Mouse (Mus musculus): ENCODE data around the gene Prr7. TPM values are rescaled to one million over a fixed set of nuclear protein-coding genes. Genes with fewer than 3 reads are reported as not detected.

Gene Prr7
- total and polyA plus RNA-seq, 3 experiments = 0.60 to 1.2 (median 0.89) TPM

DNA sequence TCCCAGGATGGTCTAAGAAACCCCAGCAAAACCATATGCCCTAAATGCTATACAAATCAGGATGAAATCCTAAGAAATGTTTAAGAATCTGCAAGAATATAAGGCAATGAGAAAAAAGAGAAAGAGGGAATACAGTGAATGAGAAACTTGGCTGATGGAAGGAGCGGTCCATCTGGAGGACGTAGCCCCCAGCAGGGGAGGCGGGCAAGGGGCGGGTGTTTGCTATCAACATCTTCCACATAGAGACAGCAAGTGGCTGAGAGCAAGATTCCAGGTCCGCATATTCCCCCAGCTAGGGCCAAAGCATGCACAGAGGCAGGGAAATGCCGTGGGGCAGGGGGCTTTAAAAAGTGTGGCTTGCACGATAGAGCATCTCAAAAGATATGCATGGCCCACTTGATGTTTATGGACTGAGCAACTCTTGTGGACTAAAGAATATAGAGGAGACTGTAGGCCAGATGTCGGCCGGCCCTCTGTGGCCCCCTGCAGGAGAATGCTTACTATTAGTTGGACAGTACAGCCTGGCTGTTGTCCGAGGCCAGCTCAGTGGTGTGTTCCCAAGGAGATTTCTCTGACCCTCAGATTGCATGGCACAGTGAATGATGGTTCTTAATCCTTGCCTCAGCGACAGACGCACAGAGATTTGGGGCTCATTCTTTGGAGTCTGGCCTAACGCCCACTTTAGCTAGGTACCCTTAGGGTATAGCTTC lies 4.9 kb downstream of the Prr7 start:
- no peak overlapping the region for H3K4me3 ChIP-seq (replicated peaks in 1 of 3; ENCODE audit: low read depth in 2 of 3, low read length in 2 of 3, poor library complexity in 1 of 3)
- no peak for DNase-seq (ENCODE audit: extremely low read depth)
- peaks cover 39% of the 10 kb centered on the region for H3K27me3 ChIP-seq (replicated peaks)
- TF ChIP-seq RAD21 (IDR thresholded peaks at IDR 0.05; ENCODE audit: low read depth, low read length) (peak; percentile 62), ZMIZ1 (IDR thresholded peaks at IDR 0.05; ENCODE audit: low read depth, low read length) (no peak), CTCF (conservative IDR thresholded peaks at IDR 0.05 in 1 of 2, IDR thresholded peaks at IDR 0.05 in 1 of 2; ENCODE audit: low read depth in 2 of 2, low read length in 2 of 2) (peak in 1 of 2 experiments; percentile 72; a peak in 2 of 4 replicates), RCOR1 (conservative IDR thresholded peaks at IDR 0.05; ENCODE audit: low read depth, low read length) (no peak), ELF1 (IDR thresholded peaks at IDR 0.05; ENCODE audit: low read depth, low read length) (no peak), SMC3 (IDR thresholded peaks at IDR 0.05; ENCODE audit: low read depth, low read length) (peak; percentile 78)
- no peak overlapping the region for H3K4me2 ChIP-seq (ENCODE audit: insufficient read depth, low read depth, poor library complexity, severe bottlenecking)
- H3K4me1 ChIP-seq (ENCODE audit: control insufficient read depth in 1 of 2, insufficient read depth in 2 of 2) = peaks cover 0 to 45% of the 10 kb centered on the region in 2 experiments; a peak in 3 of 4 replicates
- in situ Hi-C loops (cut with MboI; ENCODE audit: low pct_ligation_motif_present, low pct_unique_long_range_greater_than_20kb, low sequenced_read_pairs) (loop anchor here (5.0 kb wide), 1 partner anchor 42 kb away; the partner anchor contains the start of gene F12), dilution Hi-C loops (cut with MboI; ENCODE audit: extremely low pct_ligation_motif_present, extremely low pct_unique_long_range_greater_than_20kb, low sequenced_read_pairs) (no loop called here)
- no peaks in the 10 kb centered on the region for H3K79me2 ChIP-seq (replicated peaks; ENCODE audit: control insufficient read depth, extremely low read depth, insufficient read depth, poor library complexity, severe bottlenecking)
- no peak overlapping the region for H3K27ac ChIP-seq (ENCODE audit: insufficient read depth, low read depth)
- peaks cover 6 to 25% of the 10 kb centered on the region in 2 experiments for H3K36me3 ChIP-seq (replicated peaks in 1 of 2; ENCODE audit: control insufficient read depth in 1 of 2, insufficient read depth in 1 of 2, low read length in 1 of 2)
- H3K9me3 ChIP-seq (replicated peaks; ENCODE audit: low read length) = no peaks in the 10 kb centered on the region
- H3K9ac ChIP-seq (ENCODE audit: insufficient read depth, low read depth) = no peak overlapping the region

DNA sequence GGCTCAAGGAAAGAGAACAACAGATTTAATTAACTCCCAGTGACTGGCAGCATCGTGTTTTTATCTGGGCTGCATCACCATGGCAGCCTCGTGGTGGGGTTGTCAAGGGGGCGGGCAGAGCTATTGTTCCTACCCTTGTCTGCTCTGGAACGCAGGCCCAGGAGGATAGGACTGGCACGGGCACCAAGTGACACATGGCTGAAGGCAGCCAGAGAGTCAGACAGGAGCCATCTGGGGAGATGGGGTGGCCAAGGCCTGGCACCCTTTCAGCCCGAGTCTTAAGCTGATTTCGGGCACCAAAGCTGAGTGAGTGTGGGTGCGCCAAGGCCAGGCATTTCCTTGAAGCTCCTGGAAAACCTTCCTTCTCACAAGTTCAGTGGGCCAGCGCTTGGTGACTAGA lies 6.3 kb downstream of the Prr7 start:
- peaks cover 0 to 11% of the 10 kb centered on the region in 2 experiments for H3K36me3 ChIP-seq (replicated peaks in 1 of 2; ENCODE audit: control insufficient read depth in 1 of 2, insufficient read depth in 1 of 2, low read length in 1 of 2)
- H3K9ac ChIP-seq (ENCODE audit: insufficient read depth, low read depth) = no peak overlapping the region
- no peaks in the 10 kb centered on the region for H3K9me3 ChIP-seq (replicated peaks; ENCODE audit: low read length)
- dilution Hi-C loops (cut with MboI; ENCODE audit: extremely low pct_ligation_motif_present, extremely low pct_unique_long_range_greater_than_20kb, low sequenced_read_pairs) = no loop called here
- TF ChIP-seq ZKSCAN1 (IDR thresholded peaks at IDR 0.05; ENCODE audit: borderline replicate concordance, low read depth, low read length) (no peak), USF1 (IDR thresholded peaks at IDR 0.05; ENCODE audit: low read depth, low read length) (no peak)
- in situ Hi-C loops (cut with MboI; ENCODE audit: low pct_ligation_motif_present, low pct_unique_long_range_greater_than_20kb, low sequenced_read_pairs) = no loop called here
- no peak for DNase-seq (ENCODE audit: extremely low read depth)
- no peaks in the 10 kb centered on the region for H3K79me2 ChIP-seq (replicated peaks; ENCODE audit: control insufficient read depth, extremely low read depth, insufficient read depth, poor library complexity, severe bottlenecking)
- H3K27ac ChIP-seq (ENCODE audit: insufficient read depth, low read depth) = no peak overlapping the region
- peaks cover 51% of the 10 kb centered on the region for H3K27me3 ChIP-seq (replicated peaks)
- H3K4me1 ChIP-seq (ENCODE audit: control insufficient read depth in 1 of 2, insufficient read depth in 2 of 2) = peaks cover 0 to 41% of the 10 kb centered on the region in 2 experiments; a peak in 3 of 4 replicates
- no peak overlapping the region for H3K4me3 ChIP-seq (replicated peaks in 1 of 3; ENCODE audit: low read depth in 2 of 3, low read length in 2 of 3, poor library complexity in 1 of 3)
- no peak overlapping the region for H3K4me2 ChIP-seq (ENCODE audit: insufficient read depth, low read depth, poor library complexity, severe bottlenecking)

DNA sequence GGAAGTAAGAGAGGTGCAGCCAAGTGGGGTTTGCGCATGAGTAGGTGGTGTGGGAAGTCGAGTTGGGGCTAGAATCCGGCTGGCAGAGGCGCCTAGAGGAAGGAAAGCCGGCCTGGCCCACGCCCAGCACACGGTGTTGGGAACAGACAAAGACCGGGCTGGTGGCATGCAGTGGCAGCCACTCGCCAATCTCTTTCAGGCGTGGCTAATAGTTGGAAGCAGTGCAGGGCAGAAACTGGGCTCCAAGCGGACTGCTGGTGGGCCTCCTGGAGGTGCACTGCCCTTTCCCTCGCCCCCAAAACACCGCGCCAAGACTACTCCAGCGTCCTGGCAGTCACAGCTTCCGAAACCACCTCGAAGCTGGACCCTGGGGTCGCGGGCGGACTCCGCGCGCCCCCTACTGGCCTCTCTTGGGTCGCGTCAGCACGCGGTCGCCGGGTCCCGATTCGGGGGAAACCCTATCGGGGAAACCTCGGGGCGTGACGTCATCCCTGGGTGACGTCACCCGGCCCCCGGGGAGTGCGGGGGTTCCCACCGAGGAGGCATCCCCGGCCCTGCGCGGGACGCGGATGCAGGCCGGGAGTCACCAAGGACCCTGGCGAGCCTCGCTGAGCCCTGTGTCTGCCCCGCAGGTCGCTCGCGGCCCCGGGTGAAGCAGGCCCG lies 7.2 kb downstream of the Prr7 start:
- dilution Hi-C loops (cut with MboI; ENCODE audit: extremely low pct_ligation_motif_present, extremely low pct_unique_long_range_greater_than_20kb, low sequenced_read_pairs) (no loop called here), in situ Hi-C loops (cut with MboI; ENCODE audit: low pct_ligation_motif_present, low pct_unique_long_range_greater_than_20kb, low sequenced_read_pairs) (no loop called here)
- H3K4me2 ChIP-seq (ENCODE audit: insufficient read depth, low read depth, poor library complexity, severe bottlenecking) = peak overlapping the region; percentile 88
- peaks cover 57% of the 10 kb centered on the region for H3K27me3 ChIP-seq (replicated peaks)
- peaks cover 4% of the 10 kb centered on the region for H3K9me3 ChIP-seq (replicated peaks; ENCODE audit: low read length)
- H3K4me3 ChIP-seq (replicated peaks in 1 of 3; ENCODE audit: low read depth in 2 of 3, low read length in 2 of 3, poor library complexity in 1 of 3) = peak overlapping the region; percentile 25 to 75 (median 49)
- no peaks in the 10 kb centered on the region for H3K79me2 ChIP-seq (replicated peaks; ENCODE audit: control insufficient read depth, extremely low read depth, insufficient read depth, poor library complexity, severe bottlenecking)
- peak; percentile 76 for DNase-seq (ENCODE audit: extremely low read depth)
- peaks cover 0 to 7% of the 10 kb centered on the region in 2 experiments for H3K36me3 ChIP-seq (replicated peaks in 1 of 2; ENCODE audit: control insufficient read depth in 1 of 2, insufficient read depth in 1 of 2, low read length in 1 of 2)
- no peak overlapping the region for H3K27ac ChIP-seq (ENCODE audit: insufficient read depth, low read depth)
- H3K9ac ChIP-seq (ENCODE audit: insufficient read depth, low read depth) = no peak overlapping the region
- H3K4me1 ChIP-seq (ENCODE audit: control insufficient read depth in 1 of 2, insufficient read depth in 2 of 2) = peaks cover 0 to 34% of the 10 kb centered on the region in 2 experiments; a peak in 3 of 4 replicates
- TF ChIP-seq POLR2AphosphoS2 (IDR thresholded peaks at IDR 0.05; ENCODE audit: low read depth, low read length) (no peak), POLR2A (IDR thresholded peaks at IDR 0.05; ENCODE audit: low read depth, low read length) (no peak; the same call in 1 of the 2 replicates), KAT2A (IDR thresholded peaks at IDR 0.05; ENCODE audit: insufficient replicate concordance, low read length) (0 out of 2 replicates have a peak, but pooled peaks have one; percentile 61), MYC (IDR thresholded peaks at IDR 0.05; ENCODE audit: low read depth, low read length) (peak; percentile 91), ZC3H11A (IDR thresholded peaks at IDR 0.05; ENCODE audit: low read depth, low read length) (peak; percentile 75), UBTF (IDR thresholded peaks at IDR 0.05; ENCODE audit: low read depth, low read length) (no peak; the same call in none of the 2 replicates), TCF12 (IDR thresholded peaks at IDR 0.05; ENCODE audit: low read depth, low read length) (peak; percentile 73; the same call in 1 of the 2 replicates), SMC3 (IDR thresholded peaks at IDR 0.05; ENCODE audit: low read depth, low read length) (peak; percentile 93), E2F4 (IDR thresholded peaks at IDR 0.05; ENCODE audit: insufficient replicate concordance, low read depth, low read length) (no peak), ZNF384 (IDR thresholded peaks at IDR 0.05; ENCODE audit: low read depth, low read length) (no peak), USF1 (IDR thresholded peaks at IDR 0.05; ENCODE audit: low read depth, low read length) (no peak), ZMIZ1 (IDR thresholded peaks at IDR 0.05; ENCODE audit: low read depth, low read length) (no peak; the same call in none of the 2 replicates), CHD2 (IDR thresholded peaks at IDR 0.05; ENCODE audit: low read length) (peak; percentile 93), IRF4 (IDR thresholded peaks at IDR 0.05; ENCODE audit: low read depth, low read length) (peak; percentile 91), NRF1 (IDR thresholded peaks at IDR 0.05; ENCODE audit: low read depth, low read length) (no peak), NELFE (IDR thresholded peaks at IDR 0.05; ENCODE audit: low read depth, low read length) (no peak; the same call in 1 of the 2 replicates), MXI1 (IDR thresholded peaks at IDR 0.05; ENCODE audit: low read depth, low read length) (peak; percentile 87), PAX5 (IDR thresholded peaks at IDR 0.05; ENCODE audit: low read length) (no peak)
